Comparison of ENCODE assay signal across 8 mouse cellular contexts in genomic region chr5:123345853-123346654, GRCm38 (mm10). TPM values are rescaled to one million over a fixed set of nuclear protein-coding genes. Genes with fewer than 3 reads are reported as not detected.
DNase-seq lines count a peak whose midpoint lies in the region; ATAC-seq lines count a peak whose summit lies in the region.

No protein-coding gene starts in this region.

- peak overlapping the region; percentile 85 for H3K4me3 ChIP-seq in embryonic facial prominence, embryonic 12.5 days
- peak overlapping the region; percentile 97 for H3K4me3 ChIP-seq in liver, embryonic 11.5 days (ENCODE audit: low read depth, low read length)
- peak overlapping the region; percentile 82 for H3K4me3 ChIP-seq in stomach, embryonic 16.5 days (replicated peaks; ENCODE audit: low read length)

- H3K4me1 ChIP-seq in embryonic facial prominence, embryonic 12.5 days, result peaks cover 32% of the 10 kb centered on the region
- H3K4me1 ChIP-seq in liver, embryonic 11.5 days (replicated peaks; ENCODE audit: control insufficient read depth, insufficient read depth, low read length), result peaks cover 23% of the 10 kb centered on the region
- H3K4me1 ChIP-seq in stomach, embryonic 16.5 days (ENCODE audit: control insufficient read depth, insufficient read depth, low read length), result peaks cover 22% of the 10 kb centered on the region

- no peaks in the 10 kb centered on the region for H3K27me3 ChIP-seq in embryonic facial prominence, embryonic 12.5 days
- H3K27me3 ChIP-seq in liver, embryonic 11.5 days (replicated peaks; ENCODE audit: control insufficient read depth, insufficient read depth, low read length), result no peaks in the 10 kb centered on the region
- H3K27me3 ChIP-seq in stomach, embryonic 16.5 days (ENCODE audit: control insufficient read depth, insufficient read depth, low read length), result no peaks in the 10 kb centered on the region

- under 1% methylated on average over 22 of the region's 22 CpGs for WGBS in embryonic facial prominence, embryonic 12.5 days
- WGBS in liver, embryonic 11.5 days, result 3% methylated on average over 22 of the region's 22 CpGs
- WGBS in stomach, embryonic 16.5 days, result 2% methylated on average over 22 of the region's 22 CpGs

- peak overlapping the region; percentile 94 for H3K9ac ChIP-seq in embryonic facial prominence, embryonic 12.5 days
- H3K9ac ChIP-seq in liver, embryonic 11.5 days (ENCODE audit: low read depth, low read length), result peak overlapping the region; percentile 97
- H3K9ac ChIP-seq in stomach, embryonic 16.5 days (ENCODE audit: low read length), result peak overlapping the region; percentile 95

- H3K36me3 ChIP-seq in embryonic facial prominence, embryonic 12.5 days, result peaks cover 2% of the 10 kb centered on the region; the same call in 1 of the 2 replicates
- H3K36me3 ChIP-seq in liver, embryonic 11.5 days (ENCODE audit: control insufficient read depth, insufficient read depth, low read length), result no peaks in the 10 kb centered on the region
- no peaks in the 10 kb centered on the region for H3K36me3 ChIP-seq in stomach, embryonic 16.5 days (ENCODE audit: control insufficient read depth, insufficient read depth, low read length)

- peak overlapping the region; percentile 84 for H3K4me2 ChIP-seq in embryonic facial prominence, embryonic 12.5 days (replicated peaks)
- H3K4me2 ChIP-seq in liver, embryonic 11.5 days, result peak overlapping the region; percentile 97
- H3K4me2 ChIP-seq in stomach, embryonic 16.5 days (ENCODE audit: low read depth, low read length), result peak overlapping the region; percentile 92

- peak; percentile 44 to 61 for DNase-seq in urinary bladder, adult 18-20 months (ENCODE audit: low spot score in 2 of 2)
- no peak for DNase-seq in urinary bladder, postnatal 10 days (ENCODE audit: low spot score)
- DNase-seq in heart, adult 9 months (ENCODE audit: low spot score in 2 of 2), result peak; percentile 77 to 80
- DNase-seq in kidney, adult 9 months, result peak; percentile 90
- DNase-seq in liver, embryonic 11.5 days (ENCODE audit: low spot score), result peak; percentile 73
- peak; percentile 22 to 49 for DNase-seq in natural killer cell, adult 2 months (ENCODE audit: low spot score in 2 of 2)

- H3K27ac ChIP-seq in embryonic facial prominence, embryonic 12.5 days, result peak overlapping the region; percentile 99
- H3K27ac ChIP-seq in liver, embryonic 11.5 days (ENCODE audit: low read depth, low read length), result peak overlapping the region; percentile 97
- H3K27ac ChIP-seq in stomach, embryonic 16.5 days (ENCODE audit: low read length), result peak overlapping the region; percentile 98

- H3K9me3 ChIP-seq in embryonic facial prominence, embryonic 12.5 days, result no peaks in the 10 kb centered on the region
- no peaks in the 10 kb centered on the region for H3K9me3 ChIP-seq in liver, embryonic 11.5 days (ENCODE audit: control insufficient read depth, low read length)
- no peaks in the 10 kb centered on the region for H3K9me3 ChIP-seq in stomach, embryonic 16.5 days (replicated peaks; ENCODE audit: control insufficient read depth, low read length)

- ATAC-seq in embryonic facial prominence, embryonic 12.5 days (ENCODE audit: insufficient number of reproducible peaks, insufficient read depth, low FRiP score, low TSS enrichment), result no peak
- ATAC-seq in liver, embryonic 11.5 days (replicated peaks; ENCODE audit: low FRiP score), result 0 out of 2 replicates have a peak, but pooled peaks have one; percentile 13
- peak; percentile 44; the same call in 1 of the 2 replicates for ATAC-seq in stomach, embryonic 16.5 days (ENCODE audit: insufficient read depth, low FRiP score)

RNA-seq across cellular contexts. Expression of gene Bcl7a, which starts 2.4 kb away (rescaled TPM):
- polyA plus RNA-seq in embryonic facial prominence, embryonic 12.5 days (2016; fragmentation: Nextera tagmentation; extraction: Ambion mirVana), result 41.8 and 44.7 TPM in 2 replicates
- 18.2 and 21.1 TPM in 2 replicates for polyA plus RNA-seq in liver, embryonic 11.5 days (2014; fragmentation: Nextera tagmentation; extraction: Ambion mirVana)
- polyA plus RNA-seq in stomach, embryonic 16.5 days (2015; fragmentation: Nextera tagmentation; extraction: Ambion mirVana), result 18.7 and 20.4 TPM in 2 replicates

RNA-seq across cellular contexts. Expression of gene Mlxip, which starts 48.5 kb away (rescaled TPM):
- polyA plus RNA-seq in embryonic facial prominence, embryonic 12.5 days (2016; fragmentation: Nextera tagmentation; extraction: Ambion mirVana), result 15.8 and 17.4 TPM in 2 replicates
- 13.7 and 14.0 TPM in 2 replicates for polyA plus RNA-seq in liver, embryonic 11.5 days (2014; fragmentation: Nextera tagmentation; extraction: Ambion mirVana)
- 17.3 and 17.4 TPM in 2 replicates for polyA plus RNA-seq in stomach, embryonic 16.5 days (2015; fragmentation: Nextera tagmentation; extraction: Ambion mirVana)
